Mouse (Mus musculus): ENCODE data around the gene Ubtf. TPM values are rescaled to one million over a fixed set of nuclear protein-coding genes. Genes with fewer than 3 reads are reported as not detected.

Gene Ubtf
- polyA plus RNA-seq, 1 experiment from 2014 or later: 100 TPM

GRCm38 (mm10) chr11:102266631-102267355 is 52.7 kb downstream of the Ubtf start:
- no peak for ATAC-seq (replicated peaks; ENCODE audit: low FRiP score)

GRCm38 (mm10) chr11:102265816-102266215 is 53.7 kb downstream of the Ubtf start:
- H3K9me3 ChIP-seq (replicated peaks): no peaks in the 10 kb centered on the region
- H3K36me3 ChIP-seq: peaks cover 30% of the 10 kb centered on the region
- WGBS: 67% methylated on average over 14 of the region's 14 CpGs
- H3K27ac ChIP-seq: no peak overlapping the region
- peaks cover 15% of the 10 kb centered on the region for H3K4me1 ChIP-seq
- H3K4me2 ChIP-seq: no peak overlapping the region
- H3K27me3 ChIP-seq: no peaks in the 10 kb centered on the region
- no peak overlapping the region for H3K4me3 ChIP-seq (replicated peaks)
- ATAC-seq (replicated peaks; ENCODE audit: low FRiP score): no peak
- no peak overlapping the region for H3K9ac ChIP-seq

More at GRCm38 (mm10) chr11:102266631-102267355, 52.7 kb downstream of the Ubtf start:
- Histone ChIP-seq H3K36me3 (peaks cover 25% of the 10 kb centered on the region), H3K9ac (no peak overlapping the region), H3K4me2 (0 out of 2 replicates have a peak overlapping the region, but pooled peaks have one; percentile 26), H3K27ac (0 out of 2 replicates have a peak overlapping the region, but pooled peaks have one; percentile 11), H3K9me3 (replicated peaks) (no peaks in the 10 kb centered on the region), H3K27me3 (no peaks in the 10 kb centered on the region), H3K4me1 (peaks cover 12% of the 10 kb centered on the region), H3K4me3 (replicated peaks) (no peak overlapping the region)
- WGBS: 85% methylated on average over 8 of the region's 8 CpGs

- H3K4me2 ChIP-seq: no peak overlapping the region
- no peak for ATAC-seq (replicated peaks; ENCODE audit: low FRiP score)
- 92% methylated on average over 7 of the region's 7 CpGs for WGBS
- H3K9me3 ChIP-seq (replicated peaks): no peaks in the 10 kb centered on the region
- peaks cover 15% of the 10 kb centered on the region for H3K4me1 ChIP-seq
- H3K36me3 ChIP-seq: peaks cover 53% of the 10 kb centered on the region
- no peaks in the 10 kb centered on the region for H3K27me3 ChIP-seq
- no peak overlapping the region for H3K9ac ChIP-seq
- no peak overlapping the region for H3K27ac ChIP-seq
- H3K4me3 ChIP-seq (replicated peaks): no peak overlapping the region
Measured at GRCm38 (mm10) chr11:102263211-102263610, 56.3 kb downstream of the Ubtf start.

GRCm38 (mm10) chr11:102258521-102258920 is 61.0 kb downstream of the Ubtf start:
- H3K4me1 ChIP-seq: peaks cover 14% of the 10 kb centered on the region
- 95% methylated on average over 3 of the region's 3 CpGs for WGBS
- ATAC-seq (replicated peaks; ENCODE audit: low FRiP score): no peak
- no peak overlapping the region for H3K27ac ChIP-seq
- H3K4me2 ChIP-seq: no peak overlapping the region
- no peak overlapping the region for H3K9ac ChIP-seq
- H3K36me3 ChIP-seq: peaks cover 66% of the 10 kb centered on the region
- no peak overlapping the region for H3K4me3 ChIP-seq (replicated peaks)
- no peaks in the 10 kb centered on the region for H3K27me3 ChIP-seq
- H3K9me3 ChIP-seq (replicated peaks): no peaks in the 10 kb centered on the region

GRCm38 (mm10) chr11:102258095-102258494 is 61.4 kb downstream of the Ubtf start:
- H3K27me3 ChIP-seq: no peaks in the 10 kb centered on the region
- no peak overlapping the region for H3K27ac ChIP-seq
- H3K4me3 ChIP-seq (replicated peaks): no peak overlapping the region
- 80% methylated on average over 6 of the region's 6 CpGs for WGBS
- H3K9ac ChIP-seq: no peak overlapping the region
- H3K36me3 ChIP-seq: peaks cover 62% of the 10 kb centered on the region
- no peak for ATAC-seq (replicated peaks; ENCODE audit: low FRiP score)
- no peaks in the 10 kb centered on the region for H3K9me3 ChIP-seq (replicated peaks)
- peaks cover 14% of the 10 kb centered on the region for H3K4me1 ChIP-seq
- no peak overlapping the region for H3K4me2 ChIP-seq

- H3K9ac ChIP-seq: no peak overlapping the region
- no peak overlapping the region for H3K4me2 ChIP-seq
- H3K36me3 ChIP-seq: peaks cover 58% of the 10 kb centered on the region
- no peak overlapping the region for H3K4me3 ChIP-seq (replicated peaks)
- no peak for ATAC-seq (replicated peaks; ENCODE audit: low FRiP score)
- no peaks in the 10 kb centered on the region for H3K27me3 ChIP-seq
- peaks cover 14% of the 10 kb centered on the region for H3K4me1 ChIP-seq
- H3K27ac ChIP-seq: no peak overlapping the region
- 43% methylated on average over 9 of the region's 9 CpGs for WGBS
- H3K9me3 ChIP-seq (replicated peaks): no peaks in the 10 kb centered on the region
Measured at GRCm38 (mm10) chr11:102257514-102257913, 62.0 kb downstream of the Ubtf start.

Other genes starting within 250 kb of the Ubtf start
- gene Mpp2, start 231.2 kb downstream of the Ubtf start, polyA plus RNA-seq (2015; fragmentation: Nextera tagmentation; extraction: Ambion mirVana): 14.0 and 14.2 TPM in 2 replicates
- not detected in 2 replicates for gene Ppy, start 218.4 kb downstream of the Ubtf start, polyA plus RNA-seq (2015; fragmentation: Nextera tagmentation; extraction: Ambion mirVana)
- gene Pyy, start 211.9 kb downstream of the Ubtf start, polyA plus RNA-seq (2015; fragmentation: Nextera tagmentation; extraction: Ambion mirVana): 3.6 TPM in 1 of 2 replicates, not detected in the other
- gene Nags, start 174.2 kb downstream of the Ubtf start, polyA plus RNA-seq (2015; fragmentation: Nextera tagmentation; extraction: Ambion mirVana): 0.19 and 0.33 TPM in 2 replicates
- gene Tmem101, start 163.3 kb downstream of the Ubtf start, polyA plus RNA-seq (2015; fragmentation: Nextera tagmentation; extraction: Ambion mirVana): 35.3 and 36.5 TPM in 2 replicates
- 122 and 135 TPM in 2 replicates for gene Lsm12, start 134.4 kb downstream of the Ubtf start, polyA plus RNA-seq (2015; fragmentation: Nextera tagmentation; extraction: Ambion mirVana)
- 39.7 and 43.4 TPM in 2 replicates for gene G6pc3, start 130.1 kb downstream of the Ubtf start, polyA plus RNA-seq (2015; fragmentation: Nextera tagmentation; extraction: Ambion mirVana)
- 47.4 and 48.4 TPM in 2 replicates for gene Hdac5, start 89.6 kb downstream of the Ubtf start, polyA plus RNA-seq (2015; fragmentation: Nextera tagmentation; extraction: Ambion mirVana)
- 18.1 and 22.2 TPM in 2 replicates for gene BC030867, start 70.9 kb downstream of the Ubtf start, polyA plus RNA-seq (2015; fragmentation: Nextera tagmentation; extraction: Ambion mirVana)
- gene Asb16, start 51.0 kb downstream of the Ubtf start, polyA plus RNA-seq (2015; fragmentation: Nextera tagmentation; extraction: Ambion mirVana): 0.10 and 0.13 TPM in 2 replicates
- gene Tmub2, start 34.8 kb downstream of the Ubtf start, polyA plus RNA-seq (2015; fragmentation: Nextera tagmentation; extraction: Ambion mirVana): 48.9 and 57.9 TPM in 2 replicates
- 12.3 and 14.0 TPM in 2 replicates for gene Atxn7l3, start 23.1 kb downstream of the Ubtf start, polyA plus RNA-seq (2015; fragmentation: Nextera tagmentation; extraction: Ambion mirVana)
- gene Slc4a1, start 46.5 kb upstream of the Ubtf start, polyA plus RNA-seq (2015; fragmentation: Nextera tagmentation; extraction: Ambion mirVana): 12.8 and 20.2 TPM in 2 replicates
- 2.5 and 4.9 TPM in 2 replicates for gene Rundc3a, start 73.7 kb upstream of the Ubtf start, polyA plus RNA-seq (2015; fragmentation: Nextera tagmentation; extraction: Ambion mirVana)
- gene Slc25a39, start 88.2 kb upstream of the Ubtf start, polyA plus RNA-seq (2015; fragmentation: Nextera tagmentation; extraction: Ambion mirVana): 271 and 298 TPM in 2 replicates
- 151 and 172 TPM in 2 replicates for gene Grn, start 110.6 kb upstream of the Ubtf start, polyA plus RNA-seq (2015; fragmentation: Nextera tagmentation; extraction: Ambion mirVana)
- gene Fam171a2, start 127.9 kb upstream of the Ubtf start, polyA plus RNA-seq (2015; fragmentation: Nextera tagmentation; extraction: Ambion mirVana): 6.9 and 7.1 TPM in 2 replicates
- 8.2 and 11.0 TPM in 2 replicates for gene Itga2b, start 150.4 kb upstream of the Ubtf start, polyA plus RNA-seq (2015; fragmentation: Nextera tagmentation; extraction: Ambion mirVana)
- 57.4 and 62.1 TPM in 2 replicates for gene Gpatch8, start 236.7 kb upstream of the Ubtf start, polyA plus RNA-seq (2015; fragmentation: Nextera tagmentation; extraction: Ambion mirVana)